Mouse (Mus musculus) left cerebral cortex, postnatal 14 days (tissue): ENCODE data around the gene Etv5. TPM values are rescaled to one million over a fixed set of nuclear protein-coding genes. Genes with fewer than 3 reads are reported as not detected.
"Not testable (repeated sequence)": the region's sequence is repeated elsewhere in the genome, so short reads cannot be mapped to it uniquely, and the experiment has no call there.

Experiments
- DNase-seq, 2 experiments: peaks; one replicate each; pipeline ENCODE4 v3.0.0; 2021 to 2022; ENCODE audit warnings: low spot score in 2 of 2, mixed read lengths in 1 of 2
- intact Hi-C: fragments of 180-260 bp; cut with DNase I; formaldehyde crosslinking; loops from one replicate; pipeline ENCODE4 v1.15.1; 2025
- total RNA-seq, 2 experiments: library from RNA; stranded (reverse); gene quantifications; 2 replicates each; pipeline ENCODE4 v1.2.3; 2021

Etv5 gene
- total RNA-seq, 2 experiments from 2014 or later: 59.9 to 68.8 TPM

- no peak for DNase-seq
- intact Hi-C loops: no loop called here
These were observed 73.9 kb downstream of the Etv5 start for GRCm38 (mm10) chr16:22365596-22365995.

DNA sequence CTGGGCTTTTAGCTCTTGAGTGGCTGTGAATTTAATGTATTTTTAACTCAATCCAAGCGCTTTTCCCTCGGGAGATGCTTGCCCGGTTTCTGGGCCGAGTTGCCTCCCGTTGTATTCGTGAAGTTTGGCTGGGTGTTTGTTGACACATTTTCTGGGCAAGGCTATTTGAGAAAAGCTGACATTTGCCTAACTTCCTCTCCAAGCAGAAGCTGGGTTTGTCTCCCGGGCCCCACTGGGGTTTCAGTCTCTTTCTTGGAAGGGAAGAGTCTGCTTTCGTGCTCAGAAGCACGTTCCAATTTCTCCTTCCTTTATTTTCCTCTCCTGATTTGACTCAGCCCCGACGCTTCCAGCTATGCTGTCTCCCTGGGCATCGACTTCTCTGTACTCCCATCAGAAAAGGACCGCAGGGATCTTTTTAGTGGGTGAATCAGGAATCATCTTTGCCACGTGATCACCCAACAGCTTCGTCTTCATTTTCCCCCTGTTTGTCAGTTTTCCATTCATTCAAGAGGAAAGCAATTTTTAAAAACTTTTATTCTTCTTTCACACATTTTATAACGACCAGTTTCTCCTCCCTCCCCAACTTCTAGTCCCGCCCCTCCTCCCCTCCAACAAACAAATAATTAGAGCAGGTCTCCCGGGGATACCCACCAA is 80.7 kb downstream of the Etv5 start:
- intact Hi-C loops: no loop called here
- peak in 1 of 2 experiments; percentile 25 for DNase-seq

DNA sequence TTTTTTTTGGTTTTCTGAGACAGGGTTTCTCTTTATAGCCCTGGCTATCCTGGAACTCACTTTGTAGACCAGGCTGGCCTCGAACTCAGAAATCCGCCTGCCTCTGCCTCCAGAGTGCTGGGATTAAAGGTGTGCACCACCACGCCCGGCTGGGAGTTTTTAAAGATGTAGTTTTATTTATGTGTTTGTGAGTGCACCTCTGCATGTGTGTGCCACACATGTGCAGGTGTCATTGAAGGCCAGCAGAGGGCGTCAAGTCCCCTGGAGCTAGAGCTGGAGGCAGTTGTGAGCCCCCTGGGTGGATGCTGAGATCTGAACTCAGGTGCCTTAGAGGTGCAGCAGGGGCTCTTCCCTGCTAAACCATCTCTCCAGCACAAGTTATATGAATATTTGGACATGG is 85.3 kb downstream of the Etv5 start:
- intact Hi-C loops, DNase-seq: not testable (repeated sequence)

DNA sequence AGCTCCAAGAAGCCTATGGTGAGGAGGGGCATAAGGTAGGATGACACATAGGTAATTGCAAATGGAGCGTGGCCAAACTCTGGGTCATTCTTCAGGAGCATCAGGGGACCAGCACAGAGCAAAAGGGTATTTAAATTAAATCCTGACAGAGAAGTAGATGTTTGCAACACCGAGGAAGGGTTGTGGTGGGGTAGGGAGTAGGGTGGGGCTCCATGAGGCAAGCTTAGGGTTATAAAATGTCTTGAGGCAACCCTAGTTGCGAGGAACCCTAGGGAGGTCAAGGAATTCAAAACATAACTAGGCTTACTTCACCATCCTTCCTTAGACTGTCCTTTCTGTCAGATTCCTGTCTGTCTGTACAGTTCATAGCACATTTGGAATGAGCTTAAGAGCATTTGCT is 85.9 kb downstream of the Etv5 start:
- DNase-seq: no peak
- intact Hi-C loops: no loop called here

GRCm38 (mm10) chr16:22351194-22351593 is 88.3 kb downstream of the Etv5 start:
- intact Hi-C loops: no loop called here
- no peak for DNase-seq

DNA sequence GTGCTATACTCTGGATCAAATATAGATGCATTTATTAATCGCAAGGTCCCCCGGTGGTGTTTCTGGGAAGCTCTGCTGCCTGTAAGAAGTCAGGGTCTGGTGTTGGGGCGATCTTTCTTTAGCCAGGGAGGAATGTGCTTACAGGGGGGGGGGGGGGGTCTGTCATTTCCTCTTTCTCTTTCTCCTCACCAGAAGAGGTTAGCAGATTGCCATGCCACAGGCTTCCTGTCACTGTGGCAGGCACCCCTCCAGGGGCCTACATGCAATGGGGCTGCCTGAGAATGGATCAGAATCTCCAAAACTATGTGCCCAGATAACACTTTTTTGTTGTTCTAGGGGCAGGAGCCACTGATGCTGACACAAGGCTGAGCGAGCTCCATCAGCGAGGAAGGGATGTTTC is 89.7 kb downstream of the Etv5 start:
- DNase-seq: no peak
- intact Hi-C loops: no loop called here

- intact Hi-C loops: no loop called here
- DNase-seq: peak; percentile 81 to 83
These were observed 90.8 kb downstream of the Etv5 start for GRCm38 (mm10) chr16:22348478-22349270.

DNA sequence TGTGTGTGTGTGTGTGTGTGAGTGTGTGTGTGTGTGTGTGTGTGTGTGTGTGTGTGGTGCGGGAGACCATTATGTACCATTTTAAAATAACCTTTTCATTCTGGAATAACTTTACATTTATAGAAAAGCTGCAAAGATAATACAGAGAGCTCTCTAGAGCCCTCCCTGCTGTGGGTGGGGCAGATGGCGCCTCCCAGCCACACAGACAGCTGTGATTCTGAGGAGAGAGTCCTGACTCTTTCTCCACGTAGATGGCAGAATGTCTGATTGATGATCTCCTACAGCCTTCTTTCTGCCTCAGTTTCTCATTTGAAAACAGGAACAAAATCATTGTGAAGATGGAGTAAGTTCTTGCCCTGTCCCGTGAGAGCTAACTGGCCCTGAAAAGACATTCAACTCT is 91.5 kb downstream of the Etv5 start:
- peak; percentile 20 to 58 for DNase-seq
- intact Hi-C loops: no loop called here

DNA sequence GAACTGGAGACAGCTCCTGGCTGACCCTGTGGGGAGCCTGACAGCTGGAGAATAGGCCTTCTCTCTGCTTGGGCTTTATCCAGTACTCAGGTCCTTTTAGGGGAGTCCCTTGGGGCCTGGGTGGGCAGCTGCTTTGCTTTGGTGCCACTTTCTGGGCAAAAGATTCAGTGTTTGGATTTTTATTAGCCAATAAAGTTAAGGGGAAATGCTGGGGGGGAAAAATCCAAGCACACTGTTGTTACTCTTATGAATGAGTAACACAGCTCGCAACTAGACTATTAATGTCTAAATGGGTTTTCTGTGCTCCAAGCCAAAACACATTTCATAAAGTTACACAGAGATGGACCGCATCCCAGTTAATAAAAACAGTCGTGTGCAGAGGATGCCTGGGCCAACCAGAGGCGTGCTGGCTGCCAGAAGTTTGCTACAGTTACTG is 98.3 kb downstream of the Etv5 start:
- intact Hi-C loops: no loop called here
- DNase-seq: no peak

DNA sequence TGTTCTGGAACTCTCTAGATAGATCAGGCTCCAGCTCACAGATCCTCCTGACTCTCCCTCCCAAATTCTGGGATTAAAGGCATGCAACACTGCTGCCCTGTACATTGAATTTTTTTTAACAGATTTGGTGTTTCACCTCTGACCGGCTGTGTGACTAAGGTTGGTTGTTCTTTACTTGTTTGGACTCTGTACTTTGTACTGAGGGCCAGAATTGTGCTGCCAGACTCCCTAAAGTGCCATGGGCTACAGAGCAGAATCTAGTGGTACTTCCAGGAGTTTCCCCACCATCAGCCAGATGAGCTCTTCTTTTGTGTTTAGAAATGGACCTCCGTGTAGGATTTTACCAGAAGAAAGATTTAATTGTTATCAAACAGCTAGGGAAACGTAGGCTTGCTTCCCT is 103.7 kb downstream of the Etv5 start:
- intact Hi-C loops: no loop called here
- no peak for DNase-seq

Other genes starting within 250 kb of the Etv5 start
- 10 to 100 TPM; 70.6 to 79.9 TPM for gene Tra2b, start 173.7 kb downstream of the Etv5 start, total RNA-seq
- gene Dgkg, start 217.5 kb upstream of the Etv5 start, total RNA-seq: 10 to 100 TPM; 31.0 to 44.2 TPM